8 mouse cellular contexts compared by ENCODE assay signal in genomic region chr4:119157186-119157585, GRCm38 (mm10). TPM values are rescaled to one million over a fixed set of nuclear protein-coding genes. Genes with fewer than 3 reads are reported as not detected.
DNase-seq lines count a peak whose midpoint lies in the region; ATAC-seq and TF ChIP-seq lines count a peak whose summit lies in the region.

No protein-coding gene starts in this region.

- ATAC-seq in kidney, embryonic 14.5 days (ENCODE audit: low FRiP score, low TSS enrichment): no peak

- 28% methylated on average over 2 of the region's 2 CpGs for WGBS in kidney, embryonic 14.5 days

- no peaks in the 10 kb centered on the region for H3K27me3 ChIP-seq in kidney, embryonic 14.5 days (ENCODE audit: control insufficient read depth, insufficient read depth, low read length)
- no peaks in the 10 kb centered on the region for H3K27me3 ChIP-seq in C2C12 (ENCODE audit: control insufficient read depth, insufficient read depth, insufficient read length)

- peak; percentile 74 for DNase-seq in kidney, adult 18-20 months
- peak; percentile 67 for DNase-seq in ES-E14 (ENCODE audit: low read depth, low spot score)
- DNase-seq in cerebellum, postnatal 14 days: peak; percentile 68 to 82
- peak; percentile 68 for DNase-seq in kidney, postnatal 14 days
- peak; percentile 75 for DNase-seq in retina, embryonic 14.5 days (ENCODE audit: low spot score)
- DNase-seq in MN1 (ENCODE audit: low spot score): no peak

- no peaks in the 10 kb centered on the region for H3K9me3 ChIP-seq in kidney, embryonic 14.5 days (ENCODE audit: control insufficient read depth, low read length)
- no peaks in the 10 kb centered on the region for H3K9me3 ChIP-seq in ES-E14 (ENCODE audit: control insufficient read depth, insufficient read depth, low read depth, low read length)

- in situ Hi-C loops in ES-E14 (cut with MboI; ENCODE audit: low sequenced_read_pairs in 2 of 2, unreplicated experiment in 2 of 2): loop anchor here (25.0 kb wide), 2 partner anchors 520 to 545 kb away; partner anchors contain the start of genes Cfap57 (in 1 of the 2) and Ebna1bp2 (in 1 of the 2)

- no peak overlapping the region for H3ac ChIP-seq in C2C12 (ENCODE audit: control insufficient read depth, insufficient read length, low read depth)

- no peaks in the 10 kb centered on the region for H3K79me3 ChIP-seq in C2C12 (ENCODE audit: low read depth)

- H3K79me2 ChIP-seq in C2C12 (ENCODE audit: control insufficient read depth, insufficient read depth): no peaks in the 10 kb centered on the region

- H3K27ac ChIP-seq in kidney, embryonic 14.5 days (ENCODE audit: low read depth, low read length): no peak overlapping the region
- H3K27ac ChIP-seq in ES-E14 (ENCODE audit: insufficient read depth, low read depth, low read length, poor library complexity, severe bottlenecking): no peak overlapping the region

- no peaks in the 10 kb centered on the region for H3K36me3 ChIP-seq in kidney, embryonic 14.5 days (ENCODE audit: control insufficient read depth, insufficient read depth, low read length)
- no peaks in the 10 kb centered on the region for H3K36me3 ChIP-seq in C2C12 (ENCODE audit: control insufficient read depth, insufficient read depth)
- no peaks in the 10 kb centered on the region for H3K36me3 ChIP-seq in ES-E14 (ENCODE audit: control insufficient read depth, insufficient read depth, low read length, poor library complexity, severe bottlenecking)

- no peaks in the 10 kb centered on the region for H3K4me1 ChIP-seq in kidney, embryonic 14.5 days (ENCODE audit: control insufficient read depth, insufficient read depth, low read length)
- H3K4me1 ChIP-seq in ES-E14 (ENCODE audit: control insufficient read depth in 2 of 2, insufficient read depth in 2 of 2, low read length in 2 of 2, poor library complexity in 1 of 2): no peaks in the 10 kb centered on the region

- no peak overlapping the region for H3K9ac ChIP-seq in kidney, embryonic 14.5 days (ENCODE audit: low read depth, low read length)
- H3K9ac ChIP-seq in ES-E14 (ENCODE audit: insufficient read depth, low read depth, low read length, poor library complexity, severe bottlenecking): no peak overlapping the region

- H3K4me3 ChIP-seq in kidney, embryonic 14.5 days (ENCODE audit: low read length): no peak overlapping the region
- H3K4me3 ChIP-seq in C2C12 (ENCODE audit: insufficient read depth, poor library complexity, severe bottlenecking) (no peak overlapping the region), ES-E14 (ENCODE audit: insufficient read depth in 1 of 2, low read depth in 1 of 2, low read length in 2 of 2, poor library complexity in 1 of 2, severe bottlenecking in 1 of 2) (no peak overlapping the region)

- peak; percentile 11 for TF ChIP-seq CTCF in C2C12 (IDR thresholded peaks at IDR 0.05; ENCODE audit: control insufficient read depth, insufficient read depth, insufficient read length)

- H3K4me2 ChIP-seq in kidney, embryonic 14.5 days (replicated peaks; ENCODE audit: low read depth, low read length): no peak overlapping the region

TF ChIP-seq in C2C12, 6 proteins besides CTCF, POLR2A, EP300 and RAD21:
- TF ChIP-seq MYOD1 (IDR thresholded peaks at IDR 0.05; ENCODE audit: control insufficient read depth, insufficient read length, low read depth): no peak
- no peak for TF ChIP-seq FOSL1 (IDR thresholded peaks at IDR 0.05; ENCODE audit: insufficient read depth, low read length, poor library complexity, severe bottlenecking)
- TF ChIP-seq CEBPB (IDR thresholded peaks at IDR 0.05; ENCODE audit: low read depth): no peak
- no peak for TF ChIP-seq USF1 (IDR thresholded peaks at IDR 0.05; ENCODE audit: low read depth)
- TF ChIP-seq MYOG (IDR thresholded peaks at IDR 0.05; ENCODE audit: control insufficient read depth, extremely low read depth, insufficient read length): no peak
- no peak for TF ChIP-seq MAX (IDR thresholded peaks at IDR 0.05)
TF ChIP-seq in C2C12: peak in this region for 0.

TF ChIP-seq in ES-E14, 5 proteins besides CTCF, POLR2A, EP300 and RAD21:
- TF ChIP-seq ZNF384 (IDR thresholded peaks at IDR 0.05; ENCODE audit: low read depth, low read length) (no peak), ZC3H11A (IDR thresholded peaks at IDR 0.05; ENCODE audit: borderline replicate concordance, low read depth, low read length) (no peak), HCFC1 (IDR thresholded peaks at IDR 0.05; ENCODE audit: borderline replicate concordance, insufficient read depth, low read length) (no peak), MAFK (IDR thresholded peaks at IDR 0.05; ENCODE audit: insufficient read depth, low read depth, low read length) (no peak)

RNA-seq across cellular contexts. Expression of gene Zfp691, which starts 16.8 kb away (rescaled TPM):
- polyA plus RNA-seq in kidney, embryonic 14.5 days (2014; fragmentation: Nextera tagmentation; extraction: Ambion mirVana): 10.2 and 11.0 TPM in 2 replicates
- 4.8 TPM for polyA plus RNA-seq in C2C12 (2012; fragmentation: generic; extraction: Trizol)
- 3.9 and 5.4 TPM in 2 replicates for total RNA-seq in ES-E14 (2012; rRNA removed)

RNA-seq across cellular contexts. Expression of gene Ermap, which starts 32.6 kb away (rescaled TPM):
- polyA plus RNA-seq in kidney, embryonic 14.5 days (2014; fragmentation: Nextera tagmentation; extraction: Ambion mirVana): 0.49 and 1.3 TPM in 2 replicates
- 0.01 TPM for polyA plus RNA-seq in C2C12 (2012; fragmentation: generic; extraction: Trizol)
- 0.18 TPM in 1 of 2 replicates, not detected in the other for total RNA-seq in ES-E14 (2012; rRNA removed)

RNA-seq across cellular contexts. Expression of gene Svbp, which starts 37.9 kb away (rescaled TPM):
- polyA plus RNA-seq in kidney, embryonic 14.5 days (2014; fragmentation: Nextera tagmentation; extraction: Ambion mirVana): 131 and 180 TPM in 2 replicates
- 76.1 TPM for polyA plus RNA-seq in C2C12 (2012; fragmentation: generic; extraction: Trizol)
- 29.9 and 33.0 TPM in 2 replicates for total RNA-seq in ES-E14 (2012; rRNA removed)

RNA-seq across cellular contexts. Expression of gene Slc2a1, which starts 48.7 kb away (rescaled TPM):
- polyA plus RNA-seq in kidney, embryonic 14.5 days (2014; fragmentation: Nextera tagmentation; extraction: Ambion mirVana): 53.6 and 74.1 TPM in 2 replicates
- 49.0 TPM for polyA plus RNA-seq in C2C12 (2012; fragmentation: generic; extraction: Trizol)
- 526 and 1,358 TPM in 2 replicates for total RNA-seq in ES-E14 (2012; rRNA removed)
